Mouse (Mus musculus) myocyte (in vitro differentiated cells): ENCODE results near the gene Gpr108.

ENCODE experiments used
- CEBPB ChIP-seq: IDR thresholded peaks from 2 replicates; pipeline ENCODE4 v1.6.1; 2011; ENCODE audit warnings: mild to moderate bottlenecking, moderate library complexity; ENCODE audit not compliant: poor library complexity, insufficient read depth, severe bottlenecking
- E2F4 ChIP-seq: IDR thresholded peaks from one replicate; pipeline ENCODE4 v1.6.1; 2011; ENCODE audit warnings: mild to moderate bottlenecking, control low read depth, moderate library complexity; ENCODE audit not compliant: insufficient read depth
- MAX ChIP-seq: IDR thresholded peaks from one replicate; pipeline ENCODE4 v1.6.1; 2011; ENCODE audit warnings: low read depth, mild to moderate bottlenecking, control low read depth
- MYOD1 ChIP-seq, 3 experiments: IDR thresholded peaks; one replicate each; pipeline ENCODE4 v1.6.1; 2011; ENCODE audit warnings: control low read depth in 2 of 3, low read depth in 2 of 3, mild to moderate bottlenecking in 2 of 3, moderate library complexity in 1 of 3; ENCODE audit not compliant: insufficient read length in 2 of 3, control insufficient read depth in 1 of 3
- MYOG ChIP-seq, 3 experiments: IDR thresholded peaks; one replicate each; pipeline ENCODE4 v1.6.1; 2011; ENCODE audit warnings: control low read depth in 2 of 3, low read depth in 2 of 3, mild to moderate bottlenecking in 2 of 3; ENCODE audit not compliant: insufficient read length in 2 of 3, control insufficient read depth in 1 of 3, insufficient read depth in 1 of 3
- POLR2A ChIP-seq: IDR thresholded peaks from one replicate; pipeline ENCODE4 v1.6.1; 2011; ENCODE audit warnings: low read depth, mild to moderate bottlenecking, control low read depth, moderate library complexity; ENCODE audit not compliant: insufficient read length
- POLR2AphosphoS2 ChIP-seq: IDR thresholded peaks from one replicate; pipeline ENCODE4 v1.6.1; 2011; ENCODE audit warnings: low read depth, control low read depth; ENCODE audit not compliant: insufficient read length
- REST ChIP-seq: IDR thresholded peaks from one replicate; pipeline ENCODE4 v1.6.1; 2011; ENCODE audit warnings: mild to moderate bottlenecking, control low read depth, moderate library complexity; ENCODE audit not compliant: insufficient read depth, insufficient read length
- SRF ChIP-seq: IDR thresholded peaks from one replicate; pipeline ENCODE4 v1.6.1; 2011; ENCODE audit warnings: low read depth; ENCODE audit not compliant: control insufficient read depth, insufficient read length
- TCF12 ChIP-seq: IDR thresholded peaks from one replicate; pipeline ENCODE4 v1.6.1; 2011; ENCODE audit warnings: mild to moderate bottlenecking, control low read depth; ENCODE audit not compliant: poor library complexity, insufficient read depth, severe bottlenecking
- USF1 ChIP-seq: IDR thresholded peaks from one replicate; pipeline ENCODE4 v1.6.1; 2011; ENCODE audit warnings: low read depth, mild to moderate bottlenecking, control low read depth, moderate library complexity

DNA sequence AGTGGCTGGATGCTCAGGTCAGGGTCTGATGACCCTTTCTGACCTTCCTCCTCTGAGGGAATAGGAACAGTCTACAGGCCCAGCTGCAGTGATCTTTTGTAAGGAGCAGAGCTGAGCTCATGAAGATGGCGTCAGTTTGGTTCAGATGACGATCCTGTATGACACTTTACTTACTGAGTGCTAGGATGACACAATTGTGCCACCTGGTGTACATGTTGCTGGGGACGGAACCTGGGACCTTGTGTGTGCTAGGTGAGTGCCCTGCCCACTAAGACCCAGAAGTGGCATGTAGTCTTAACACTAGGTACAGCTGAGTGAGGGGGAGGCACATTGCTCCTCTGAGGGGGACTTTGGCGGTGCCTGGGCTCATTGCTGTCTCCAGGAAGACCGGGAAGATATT, 35.7 kb upstream of the Gpr108 start:
- TF ChIP-seq POLR2A = no peak
- TF ChIP-seq USF1 = no peak
- no peak for TF ChIP-seq POLR2AphosphoS2
- no peak for TF ChIP-seq MYOD1 (IDR thresholded peaks at IDR 0.05; ENCODE audit: control insufficient read depth in 1 of 3, insufficient read length in 2 of 3, low read depth in 2 of 3)
- no peak for TF ChIP-seq TCF12
- TF ChIP-seq REST = no peak
- no peak for TF ChIP-seq E2F4
- no peak for TF ChIP-seq MYOG (IDR thresholded peaks at IDR 0.05; ENCODE audit: control insufficient read depth in 1 of 3, insufficient read depth in 1 of 3, insufficient read length in 2 of 3, low read depth in 2 of 3)
- TF ChIP-seq CEBPB = no peak
- TF ChIP-seq MAX = no peak
- TF ChIP-seq SRF = no peak
